Mouse (Mus musculus) midbrain, embryonic 14.5 days (tissue): ENCODE results near the gene Zbtb45. TPM values are rescaled to one million over a fixed set of nuclear protein-coding genes. Genes with fewer than 3 reads are reported as not detected.
A peak's percentile ranks its signal among the peaks of the same experiment; 100 is the strongest.

ENCODE experiments used
- ATAC-seq: fragments of 200-750 bp; cut with Nextera tagmentation; 2 replicates; pipeline ENCODE4 v1.8.0; 2017; ENCODE audit warnings: moderate number of reproducible peaks, moderate library complexity; ENCODE audit not compliant: low FRiP score, low TSS enrichment
- DNase-seq: peaks from one replicate; pipeline ENCODE4 v3.0.0-alpha.2; 2015
- H3K27ac ChIP-seq: fragments of 300-500 bp; sonication (generic); replicated peaks from 2 replicates; pipeline ENCODE4 v1.5.1; 2014; ENCODE audit warnings: mild to moderate bottlenecking, low read depth, low read length, moderate library complexity
- H3K27me3 ChIP-seq: fragments of 300-500 bp; sonication (generic); 2 replicates; pipeline ENCODE4 v1.6.1; 2014; ENCODE audit warnings: low read length, control low read depth, mixed read lengths; ENCODE audit not compliant: control insufficient read depth, insufficient read depth
- H3K36me3 ChIP-seq: fragments of 300-500 bp; sonication (generic); 2 replicates; pipeline ENCODE4 v1.6.1; 2014; ENCODE audit warnings: low read length, control low read depth; ENCODE audit not compliant: control insufficient read depth, insufficient read depth
- H3K4me1 ChIP-seq: fragments of 300-500 bp; sonication (generic); 2 replicates; pipeline ENCODE4 v1.6.1; 2014; ENCODE audit warnings: mild to moderate bottlenecking, antibody characterized with exemption, low read length, control low read depth; ENCODE audit not compliant: control insufficient read depth, insufficient read depth
- H3K4me2 ChIP-seq: fragments of 300-500 bp; sonication (generic); 2 replicates; pipeline ENCODE4 v1.6.1; 2014; ENCODE audit warnings: mild to moderate bottlenecking, low read length, moderate library complexity
- H3K4me3 ChIP-seq: fragments of 300-500 bp; sonication (generic); replicated peaks from 2 replicates; pipeline ENCODE4 v1.5.1; 2014; ENCODE audit warnings: low read depth, low read length
- H3K9ac ChIP-seq: fragments of 300-500 bp; sonication (generic); replicated peaks from 2 replicates; pipeline ENCODE4 v1.6.1; 2014; ENCODE audit warnings: mild to moderate bottlenecking, low read length, moderate library complexity
- H3K9me3 ChIP-seq: fragments of 300-500 bp; sonication (generic); 2 replicates; pipeline ENCODE4 v1.6.1; 2016; ENCODE audit warnings: low read length, control low read depth, mixed read lengths; ENCODE audit not compliant: control insufficient read depth
- WGBS: fragments of 180-500 bp; shearing (Covaris S2); extraction: QIAGEN DNeasy Blood & Tissue Kit; methylation state at CpG from one replicate; pipeline ENCODE4 v1.1.7; 2014; 5-methylcytosine and 5-hydroxymethylcytosine counted together
- polyA plus RNA-seq: library from polyadenylated mRNA; unstranded; fragments of >200 nt; fragmentation: Nextera tagmentation; extraction: Ambion mirVana; gene quantifications from 2 replicates; pipeline ENCODE4 v1.2.1, GENCODE M21; 2014

The Zbtb45 gene
- polyA plus RNA-seq, 1 experiment from 2014 or later: 42.5 TPM

GRCm38 (mm10) chr7:13028986-13029385 is 19.2 kb upstream of the Zbtb45 start:
- ATAC-seq: no peak

GRCm38 (mm10) chr7:13025511-13026112 is 15.8 kb upstream of the Zbtb45 start:
- H3K36me3 ChIP-seq: peaks cover 54% of the 10 kb centered on the region
- peaks cover 28% of the 10 kb centered on the region for H3K4me1 ChIP-seq
- H3K4me3 ChIP-seq: peak overlapping the region; percentile 92
- peak overlapping the region; percentile 99 for H3K27ac ChIP-seq
- peak overlapping the region; percentile 93 for H3K9ac ChIP-seq
- H3K9me3 ChIP-seq: no peaks in the 10 kb centered on the region
- no peaks in the 10 kb centered on the region for H3K27me3 ChIP-seq
- 34% methylated on average over 4 of the region's 4 CpGs for WGBS
- H3K4me2 ChIP-seq: peak overlapping the region; percentile 98
- DNase-seq: no peak
- ATAC-seq: no peak

More at GRCm38 (mm10) chr7:13028986-13029385, 19.2 kb upstream of the Zbtb45 start:
- Histone ChIP-seq H3K4me1 (peaks cover 25% of the 10 kb centered on the region), H3K4me2 (no peak overlapping the region), H3K27me3 (no peaks in the 10 kb centered on the region), H3K27ac (no peak overlapping the region), H3K9ac (no peak overlapping the region), H3K4me3 (no peak overlapping the region), H3K9me3 (no peaks in the 10 kb centered on the region), H3K36me3 (peaks cover 82% of the 10 kb centered on the region)
- no peak for DNase-seq
- 87% methylated on average over 4 of the region's 4 CpGs for WGBS

GRCm38 (mm10) chr7:13024805-13025204 is 15.0 kb upstream of the Zbtb45 start:
- Histone ChIP-seq H3K9me3 (no peaks in the 10 kb centered on the region), H3K4me3 (peak overlapping the region; percentile 92), H3K27me3 (no peaks in the 10 kb centered on the region), H3K4me2 (peak overlapping the region; percentile 98), H3K27ac (peak overlapping the region; percentile 99), H3K36me3 (peaks cover 45% of the 10 kb centered on the region), H3K4me1 (peaks cover 28% of the 10 kb centered on the region), H3K9ac (peak overlapping the region; percentile 93)
- DNase-seq (peak; percentile 86), ATAC-seq (peak; percentile 68)
- WGBS: 0% methylated on average over 38 of the region's 44 CpGs

- under 1% methylated on average over 93 of the region's 95 CpGs for WGBS
- Histone ChIP-seq H3K27me3 (no peaks in the 10 kb centered on the region), H3K4me1 (peaks cover 28% of the 10 kb centered on the region), H3K27ac (peak overlapping the region; percentile 99), H3K4me3 (peak overlapping the region; percentile 92), H3K4me2 (peak overlapping the region; percentile 98), H3K36me3 (peaks cover 39% of the 10 kb centered on the region), H3K9me3 (no peaks in the 10 kb centered on the region), H3K9ac (peak overlapping the region; percentile 93)
- DNase-seq (peak; percentile 97), ATAC-seq (peak; percentile 90)
Measured at GRCm38 (mm10) chr7:13023928-13024731, 14.3 kb upstream of the Zbtb45 start.

GRCm38 (mm10) chr7:13022773-13023535 is 13.1 kb upstream of the Zbtb45 start:
- peak overlapping the region; percentile 98 for H3K4me2 ChIP-seq
- H3K9ac ChIP-seq: peak overlapping the region; percentile 61
- H3K36me3 ChIP-seq: peaks cover 27% of the 10 kb centered on the region
- no peaks in the 10 kb centered on the region for H3K9me3 ChIP-seq
- H3K4me1 ChIP-seq: peaks cover 28% of the 10 kb centered on the region
- DNase-seq (peak; percentile 80), ATAC-seq (peak; percentile 37)
- H3K4me3 ChIP-seq: peak overlapping the region; percentile 92
- peak overlapping the region; percentile 99 for H3K27ac ChIP-seq
- WGBS: 3% methylated on average over 31 of the region's 31 CpGs
- no peaks in the 10 kb centered on the region for H3K27me3 ChIP-seq

GRCm38 (mm10) chr7:13015217-13015616 is 5.4 kb upstream of the Zbtb45 start:
- Histone ChIP-seq H3K27ac (no peak overlapping the region), H3K36me3 (no peaks in the 10 kb centered on the region), H3K9ac (no peak overlapping the region), H3K27me3 (no peaks in the 10 kb centered on the region), H3K4me1 (peaks cover 5% of the 10 kb centered on the region), H3K4me2 (no peak overlapping the region), H3K4me3 (no peak overlapping the region), H3K9me3 (no peaks in the 10 kb centered on the region)
- DNase-seq: no peak
- WGBS: 85% methylated on average over 1 of the region's 1 CpGs
- ATAC-seq: no peak

GRCm38 (mm10) chr7:13014275-13014839 is 4.5 kb upstream of the Zbtb45 start:
- Histone ChIP-seq H3K36me3 (no peaks in the 10 kb centered on the region), H3K4me3 (no peak overlapping the region), H3K4me1 (peaks cover 5% of the 10 kb centered on the region), H3K9me3 (no peaks in the 10 kb centered on the region), H3K27ac (no peak overlapping the region), H3K9ac (no peak overlapping the region), H3K27me3 (no peaks in the 10 kb centered on the region), H3K4me2 (no peak overlapping the region)
- 46% methylated on average over 6 of the region's 6 CpGs for WGBS
- DNase-seq: no peak
- ATAC-seq: no peak

GRCm38 (mm10) chr7:13013671-13014070 is 3.8 kb upstream of the Zbtb45 start:
- 72% methylated on average over 4 of the region's 4 CpGs for WGBS

More at GRCm38 (mm10) chr7:13013671-13014070, 3.8 kb upstream of the Zbtb45 start:
- no peaks in the 10 kb centered on the region for H3K27me3 ChIP-seq
- peaks cover 8% of the 10 kb centered on the region for H3K4me1 ChIP-seq
- no peak overlapping the region for H3K4me3 ChIP-seq
- H3K36me3 ChIP-seq: no peaks in the 10 kb centered on the region
- no peak overlapping the region for H3K4me2 ChIP-seq
- DNase-seq (no peak), ATAC-seq (no peak)
- H3K27ac ChIP-seq: no peak overlapping the region
- no peak overlapping the region for H3K9ac ChIP-seq
- H3K9me3 ChIP-seq: no peaks in the 10 kb centered on the region
